Mouse (Mus musculus): ENCODE measurements around the gene Celsr2. TPM values are rescaled to one million over a fixed set of nuclear protein-coding genes. Genes with fewer than 3 reads are reported as not detected.

The Celsr2 gene
- 58.1 and 79.1 TPM in 2 replicates for polyA plus RNA-seq (2016; fragmentation: Nextera tagmentation; extraction: Ambion mirVana)

DNA sequence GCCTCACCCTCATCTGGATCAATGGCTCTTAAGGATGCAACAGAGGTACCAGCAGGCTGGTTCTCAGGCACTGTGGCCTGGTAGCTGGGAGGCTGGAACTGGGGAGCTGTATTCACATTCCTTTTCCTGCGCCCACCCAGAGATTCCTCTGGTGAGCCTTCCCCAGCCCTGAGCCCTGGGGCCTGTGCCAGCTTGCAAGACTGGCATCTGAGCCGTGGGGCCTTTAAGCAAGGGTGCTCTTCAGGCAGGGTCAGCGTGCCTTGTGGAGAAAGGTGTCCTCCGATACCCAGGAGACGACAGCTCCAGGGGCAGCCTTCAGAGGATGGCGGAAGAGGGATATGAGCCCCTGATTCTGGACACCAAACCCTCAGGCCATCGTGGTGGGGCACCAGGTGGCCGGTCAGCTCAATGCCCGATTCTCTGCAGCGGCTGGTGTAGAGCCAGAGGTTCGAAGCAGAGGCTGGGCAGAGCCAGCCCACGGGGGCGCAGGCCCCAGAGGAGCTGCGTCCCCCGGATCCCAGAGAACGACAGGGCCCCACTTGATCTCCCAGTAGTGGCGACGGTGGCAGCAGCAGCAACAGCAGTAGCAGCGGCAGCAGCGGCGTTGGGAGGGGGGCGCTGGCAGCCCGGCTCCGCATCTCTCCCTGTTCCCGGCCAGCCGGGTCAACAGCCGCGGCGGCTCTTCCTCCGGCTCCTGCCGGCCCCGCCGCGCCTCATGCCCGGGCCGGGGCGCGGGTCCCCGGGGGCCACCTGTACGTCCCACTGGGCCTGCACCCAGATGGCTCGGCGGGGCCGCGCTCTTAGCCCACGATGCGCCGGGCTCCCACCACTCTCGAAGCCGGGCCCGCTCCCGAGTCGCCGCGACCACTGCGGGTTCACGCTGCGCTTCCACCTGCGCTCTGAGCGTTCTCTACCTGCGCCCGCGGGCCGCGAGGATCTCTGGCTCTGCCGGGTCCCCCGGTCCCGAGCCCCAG, at the start of gene Celsr2:
Gene Celsr2 (minus strand): TSS at position 696 of the 974 bp plus-strand sequence.
- Histone ChIP-seq H3K4me1 (replicated peaks) (peaks cover 66% of the 10 kb centered on the region), H3K27me3 (ENCODE audit: insufficient read depth, poor library complexity, severe bottlenecking) (peaks cover 25% of the 10 kb centered on the region), H3K4me3 (peak within 1 kb of the TSS; percentile 96), H3K9me3 (peaks cover 25% of the 10 kb centered on the region), H3K27ac (peak within 1 kb of the TSS; percentile 99), H3K36me3 (peaks cover 48% of the 10 kb centered on the region)
- 5% methylated on average over 67 of the region's 67 CpGs for WGBS
- DNase-seq (ENCODE audit: low spot score): peak; percentile 64

GRCm38 (mm10) chr3:108458866-108459265, 43.5 kb upstream of the Celsr2 start:
- no peak overlapping the region for H3K4me3 ChIP-seq
- no peaks in the 10 kb centered on the region for H3K36me3 ChIP-seq
- no peak overlapping the region for H3K27ac ChIP-seq
- no peaks in the 10 kb centered on the region for H3K27me3 ChIP-seq (ENCODE audit: insufficient read depth, poor library complexity, severe bottlenecking)
- 47% methylated on average over 10 of the region's 10 CpGs for WGBS
- H3K4me1 ChIP-seq (replicated peaks): peaks cover 4% of the 10 kb centered on the region; the same call in 1 of the 2 replicates
- no peak for DNase-seq (ENCODE audit: low spot score)
- no peaks in the 10 kb centered on the region for H3K9me3 ChIP-seq

DNA sequence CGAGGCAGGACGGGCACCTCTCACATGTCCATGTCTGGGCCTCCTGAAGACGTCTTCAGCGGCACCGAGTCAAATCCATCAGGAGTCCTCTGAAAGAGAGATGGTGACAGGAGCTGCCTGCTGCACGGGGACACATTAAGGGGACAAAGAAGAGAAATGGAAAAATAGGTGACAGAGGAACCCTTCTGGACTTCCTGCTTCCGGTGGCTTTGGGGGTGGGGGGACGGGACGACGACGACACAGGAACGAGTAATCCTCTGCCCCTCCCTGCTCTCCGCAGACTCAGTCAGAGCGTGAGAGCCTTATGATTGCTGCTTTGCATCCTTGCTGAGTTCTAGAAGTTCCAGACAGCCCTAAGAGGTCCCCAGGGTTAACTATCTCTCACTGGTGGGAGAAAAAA, 43.0 kb upstream of the Celsr2 start:
- DNase-seq (ENCODE audit: low spot score): no peak
- H3K4me3 ChIP-seq: peak overlapping the region; percentile 4; the same call in 1 of the 2 replicates
- 62% methylated on average over 14 of the region's 14 CpGs for WGBS

GRCm38 (mm10) chr3:108454172-108454571, 38.8 kb upstream of the Celsr2 start:
- no peak for DNase-seq (ENCODE audit: low spot score)
- Histone ChIP-seq H3K9me3 (no peaks in the 10 kb centered on the region), H3K4me3 (no peak overlapping the region), H3K27me3 (ENCODE audit: insufficient read depth, poor library complexity, severe bottlenecking) (no peaks in the 10 kb centered on the region), H3K27ac (no peak overlapping the region), H3K36me3 (no peaks in the 10 kb centered on the region), H3K4me1 (replicated peaks) (peaks cover 4% of the 10 kb centered on the region; the same call in 1 of the 2 replicates)
- WGBS: 84% methylated on average over 1 of the region's 1 CpGs

More for the DNA sequence above, 43.0 kb upstream of the Celsr2 start:
- Histone ChIP-seq H3K27ac (0 out of 2 replicates have a peak overlapping the region, but pooled peaks have one; percentile 13), H3K36me3 (no peaks in the 10 kb centered on the region), H3K27me3 (ENCODE audit: insufficient read depth, poor library complexity, severe bottlenecking) (no peaks in the 10 kb centered on the region), H3K4me1 (replicated peaks) (peaks cover 4% of the 10 kb centered on the region; the same call in 1 of the 2 replicates), H3K9me3 (no peaks in the 10 kb centered on the region)

GRCm38 (mm10) chr3:108451969-108452368, 36.6 kb upstream of the Celsr2 start:
- no peaks in the 10 kb centered on the region for H3K36me3 ChIP-seq
- no peaks in the 10 kb centered on the region for H3K4me1 ChIP-seq (replicated peaks)
- no peak for DNase-seq (ENCODE audit: low spot score)
- H3K27ac ChIP-seq: no peak overlapping the region
- 90% methylated on average over 2 of the region's 2 CpGs for WGBS
- no peaks in the 10 kb centered on the region for H3K27me3 ChIP-seq (ENCODE audit: insufficient read depth, poor library complexity, severe bottlenecking)
- no peak overlapping the region for H3K4me3 ChIP-seq
- no peaks in the 10 kb centered on the region for H3K9me3 ChIP-seq

GRCm38 (mm10) chr3:108445366-108445705, 30.0 kb upstream of the Celsr2 start:
- 12% methylated on average over 6 of the region's 6 CpGs for WGBS
- H3K36me3 ChIP-seq: peaks cover 23% of the 10 kb centered on the region
- no peaks in the 10 kb centered on the region for H3K27me3 ChIP-seq (ENCODE audit: insufficient read depth, poor library complexity, severe bottlenecking)
- H3K27ac ChIP-seq: peak overlapping the region; percentile 93
- H3K4me1 ChIP-seq (replicated peaks): peaks cover 47% of the 10 kb centered on the region
- H3K4me3 ChIP-seq: peak overlapping the region; percentile 89
- no peak for DNase-seq (ENCODE audit: low spot score)
- no peaks in the 10 kb centered on the region for H3K9me3 ChIP-seq

GRCm38 (mm10) chr3:108444698-108445365, 29.5 kb upstream of the Celsr2 start, which contains the start of gene Sars:
Gene Sars, minus strand, starts transcription at chr3:108445209.
- peaks cover 28% of the 10 kb centered on the region for H3K36me3 ChIP-seq
- DNase-seq (ENCODE audit: low spot score): peak; percentile 93
- no peaks in the 10 kb centered on the region for H3K27me3 ChIP-seq (ENCODE audit: insufficient read depth, poor library complexity, severe bottlenecking)
- WGBS: under 1% methylated on average over 41 of the region's 41 CpGs
- no peaks in the 10 kb centered on the region for H3K9me3 ChIP-seq
- peaks cover 47% of the 10 kb centered on the region for H3K4me1 ChIP-seq (replicated peaks)
- peak within 1 kb of the TSS; percentile 89 for H3K4me3 ChIP-seq
- peak within 1 kb of the TSS; percentile 93 for H3K27ac ChIP-seq

GRCm38 (mm10) chr3:108444029-108444428, 28.7 kb upstream of the Celsr2 start:
- no peaks in the 10 kb centered on the region for H3K9me3 ChIP-seq
- H3K4me1 ChIP-seq (replicated peaks): peaks cover 47% of the 10 kb centered on the region
- peak overlapping the region; percentile 89 for H3K4me3 ChIP-seq
- 28% methylated on average over 8 of the region's 8 CpGs for WGBS
- peaks cover 34% of the 10 kb centered on the region for H3K36me3 ChIP-seq
- DNase-seq (ENCODE audit: low spot score): no peak
- peak overlapping the region; percentile 93 for H3K27ac ChIP-seq
- H3K27me3 ChIP-seq (ENCODE audit: insufficient read depth, poor library complexity, severe bottlenecking): no peaks in the 10 kb centered on the region

DNA sequence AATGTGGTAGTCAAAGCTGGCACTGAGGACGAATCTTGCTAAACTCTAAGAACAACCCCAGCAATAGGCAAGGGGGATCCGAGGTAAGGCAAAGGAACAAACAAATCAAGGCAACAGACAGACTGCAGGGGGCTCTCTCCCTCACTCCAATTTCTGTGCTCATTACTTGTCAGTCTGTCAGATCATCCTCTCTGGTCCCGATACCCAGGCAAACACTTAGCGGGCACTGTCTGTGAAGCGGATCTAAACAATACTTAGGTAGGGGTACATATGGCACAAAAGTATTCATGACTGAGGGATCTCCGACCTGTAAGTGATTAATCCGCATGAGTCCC, 21.0 kb upstream of the Celsr2 start:
- 74% methylated on average over 7 of the region's 7 CpGs for WGBS
- Histone ChIP-seq H3K36me3 (peaks cover 87% of the 10 kb centered on the region), H3K4me3 (no peak overlapping the region), H3K9me3 (no peaks in the 10 kb centered on the region), H3K27me3 (ENCODE audit: insufficient read depth, poor library complexity, severe bottlenecking) (no peaks in the 10 kb centered on the region), H3K4me1 (replicated peaks) (peaks cover 62% of the 10 kb centered on the region), H3K27ac (peak overlapping the region; percentile 95)
- DNase-seq (ENCODE audit: low spot score): no peak

DNA sequence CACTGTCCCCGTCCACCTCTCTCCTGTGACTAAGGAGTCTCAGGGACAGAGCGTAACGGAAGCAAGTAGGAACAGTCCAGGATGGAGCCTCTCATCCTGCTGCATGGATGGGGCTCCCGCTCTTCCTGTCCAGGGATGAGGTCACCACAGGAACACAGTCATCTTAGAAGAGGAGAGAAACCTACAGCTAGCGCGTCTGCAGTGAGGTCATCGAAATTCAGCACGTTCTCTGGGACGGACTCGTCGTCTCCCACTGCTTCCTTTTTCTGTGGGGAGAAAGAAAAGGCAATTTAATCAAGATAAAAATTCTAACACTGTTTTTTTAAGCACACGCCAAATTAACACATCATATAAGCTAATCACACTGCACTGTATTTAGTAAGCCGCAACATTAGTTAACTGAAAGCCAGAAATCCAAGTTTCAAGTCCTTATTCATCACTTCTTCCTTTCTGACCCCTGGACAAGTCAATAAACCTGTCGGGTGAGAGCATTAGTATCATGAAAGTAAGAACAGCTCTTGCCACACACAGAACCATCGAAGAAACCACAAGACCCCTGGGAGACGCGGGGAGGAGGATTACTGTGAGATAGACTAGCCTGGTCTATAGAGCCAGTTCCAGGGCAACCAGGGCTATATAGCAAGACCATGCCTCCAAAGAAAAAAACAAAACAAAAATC, 20.5 kb upstream of the Celsr2 start:
- H3K9me3 ChIP-seq: no peaks in the 10 kb centered on the region
- H3K27ac ChIP-seq: peak overlapping the region; percentile 95
- WGBS: 85% methylated on average over 17 of the region's 17 CpGs
- no peak for DNase-seq (ENCODE audit: low spot score)
- peaks cover 87% of the 10 kb centered on the region for H3K36me3 ChIP-seq
- no peaks in the 10 kb centered on the region for H3K27me3 ChIP-seq (ENCODE audit: insufficient read depth, poor library complexity, severe bottlenecking)
- H3K4me1 ChIP-seq (replicated peaks): peaks cover 62% of the 10 kb centered on the region
- no peak overlapping the region for H3K4me3 ChIP-seq

DNA sequence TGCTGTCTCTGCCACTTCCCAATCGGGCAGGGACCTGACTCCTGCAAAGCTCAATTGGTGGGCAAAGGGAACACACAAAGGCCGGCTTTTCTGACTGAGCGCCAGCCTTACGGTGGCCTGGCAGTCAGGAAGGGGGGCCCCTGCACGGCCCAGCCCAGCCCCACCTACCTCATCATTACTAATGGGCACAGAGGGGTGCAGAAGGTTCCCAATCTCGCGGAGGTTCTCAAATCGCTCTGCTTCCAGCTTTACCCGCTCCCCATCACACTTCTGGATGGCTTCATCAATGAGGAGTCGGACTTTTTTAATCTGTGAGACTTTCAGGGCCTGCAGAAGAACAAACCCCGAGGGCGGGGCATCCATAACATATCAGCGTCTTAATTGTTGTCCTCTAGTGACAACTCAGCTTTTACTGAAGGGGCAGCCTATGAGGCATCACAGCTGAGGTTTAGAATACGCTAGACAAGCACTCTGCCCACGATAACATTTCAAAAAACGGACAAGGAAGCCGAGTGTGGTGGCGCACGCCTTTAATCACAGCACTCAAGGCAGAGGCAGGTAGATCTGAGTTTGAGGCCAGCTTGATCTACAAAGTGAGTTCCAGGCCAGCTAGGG, 18.6 kb upstream of the Celsr2 start:
- Histone ChIP-seq H3K4me1 (replicated peaks) (peaks cover 71% of the 10 kb centered on the region), H3K27ac (peak overlapping the region; percentile 95), H3K9me3 (no peaks in the 10 kb centered on the region), H3K27me3 (ENCODE audit: insufficient read depth, poor library complexity, severe bottlenecking) (no peaks in the 10 kb centered on the region), H3K36me3 (peaks cover 90% of the 10 kb centered on the region), H3K4me3 (peak overlapping the region; percentile 27)
- WGBS: 23% methylated on average over 19 of the region's 19 CpGs
- no peak for DNase-seq (ENCODE audit: low spot score)

DNA sequence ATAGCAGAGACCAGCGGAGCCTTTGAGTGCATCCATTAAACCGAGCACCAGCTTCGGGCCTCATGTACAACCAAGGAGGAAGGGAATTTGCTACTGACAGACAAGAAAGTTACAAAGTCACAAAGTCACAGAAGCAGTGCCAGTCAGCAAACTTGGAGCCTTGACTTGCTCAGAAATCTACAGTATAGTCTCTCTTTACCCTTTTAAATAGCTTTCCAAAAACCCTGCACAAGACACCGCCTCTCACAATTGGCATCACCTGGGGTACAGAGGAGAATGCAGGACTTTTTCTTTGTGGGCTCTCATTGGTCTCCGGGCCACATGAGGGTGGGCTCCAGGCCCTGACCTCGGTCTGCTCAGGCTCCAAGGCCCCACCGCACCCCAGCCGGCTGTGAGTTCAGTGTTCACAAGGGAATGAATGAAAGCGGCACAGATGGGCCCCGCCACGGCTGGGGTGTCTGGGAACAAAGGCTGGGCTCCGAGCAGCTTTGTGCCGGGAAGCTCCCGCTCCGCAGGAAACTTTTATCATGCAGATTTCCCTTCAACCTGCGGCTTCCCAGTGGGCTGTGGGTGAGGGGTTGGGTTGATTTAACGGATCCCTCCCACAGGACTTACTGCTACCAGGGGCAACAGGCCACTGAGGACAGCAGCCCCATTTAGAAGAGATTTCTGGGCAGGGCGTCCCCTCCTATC, 18.0 kb upstream of the Celsr2 start:
- WGBS: 17% methylated on average over 18 of the region's 18 CpGs
- peaks cover 90% of the 10 kb centered on the region for H3K36me3 ChIP-seq
- H3K9me3 ChIP-seq: no peaks in the 10 kb centered on the region
- H3K4me1 ChIP-seq (replicated peaks): peaks cover 77% of the 10 kb centered on the region
- peak overlapping the region; percentile 27 for H3K4me3 ChIP-seq
- peak; percentile 95 for DNase-seq (ENCODE audit: low spot score)
- H3K27ac ChIP-seq: peak overlapping the region; percentile 95
- no peaks in the 10 kb centered on the region for H3K27me3 ChIP-seq (ENCODE audit: insufficient read depth, poor library complexity, severe bottlenecking)

Measured in hindbrain, embryonic 10.5 days (tissue).